In genomic region chr12:8954161-8954561, GRCm38 (mm10) we compare ENCODE assay signal across 24 mouse cellular contexts. TPM values are rescaled to one million over a fixed set of nuclear protein-coding genes. Genes with fewer than 3 reads are reported as not detected.
DNase-seq lines count a peak whose midpoint lies in the region; ATAC-seq and TF ChIP-seq lines count a peak whose summit lies in the region.
"Had no signal": no experiment of that assay in that cellular context is flagged by ENCODE, and none has a peak within 500 bp of the region (broad histone marks: within the 10 kb centered on the region; RNA-seq: fewer than 3 reads in every experiment).

No protein-coding gene starts in this region.

- no peak for TF ChIP-seq EP300 in stomach, postnatal 0 days (optimal IDR thresholded peaks at IDR 0.05)

- no peak for TF ChIP-seq CTCF in stomach, postnatal 0 days (IDR thresholded peaks at IDR 0.05; ENCODE audit: low read depth)

- peaks cover 21% of the 10 kb centered on the region for H3K4me1 ChIP-seq in limb, embryonic 13.5 days
- H3K4me1 ChIP-seq in lung, embryonic 16.5 days (replicated peaks; ENCODE audit: control insufficient read depth, insufficient read depth, low read length) = no peaks in the 10 kb centered on the region
- no peaks in the 10 kb centered on the region for H3K4me1 ChIP-seq in stomach, postnatal 0 days (replicated peaks; ENCODE audit: control insufficient read depth, insufficient read depth)
- H3K4me1 ChIP-seq: hindbrain, embryonic 15.5 days; intestine, embryonic 15.5 days; liver, embryonic 13.5 days; midbrain, embryonic 13.5 days; neural tube, embryonic 13.5 days had no signal

- H3K4me2 ChIP-seq in limb, embryonic 13.5 days (replicated peaks) = peak overlapping the region; percentile 21; the same call in 1 of the 2 replicates
- peak overlapping the region; percentile 14; the same call in 1 of the 2 replicates for H3K4me2 ChIP-seq in lung, embryonic 16.5 days (ENCODE audit: low read depth, low read length)
- no peak overlapping the region for H3K4me2 ChIP-seq in stomach, postnatal 0 days (replicated peaks; ENCODE audit: low read depth)
- H3K4me2 ChIP-seq: heart, embryonic 12.5 days; hindbrain, embryonic 15.5 days; intestine, embryonic 15.5 days; liver, embryonic 13.5 days; midbrain, embryonic 13.5 days; neural tube, embryonic 13.5 days had no signal

- no peak overlapping the region for H3K9ac ChIP-seq in limb, embryonic 13.5 days
- no peak overlapping the region for H3K9ac ChIP-seq in lung, embryonic 16.5 days (ENCODE audit: low read length)
- H3K9ac ChIP-seq in stomach, postnatal 0 days (ENCODE audit: low read length) = no peak overlapping the region
- H3K9ac ChIP-seq: heart, embryonic 12.5 days; hindbrain, embryonic 15.5 days; intestine, embryonic 15.5 days; liver, embryonic 13.5 days; midbrain, embryonic 13.5 days; neural tube, embryonic 13.5 days had no signal

- peak overlapping the region; percentile 86 for H3K27ac ChIP-seq in limb, embryonic 13.5 days
- H3K27ac ChIP-seq in lung, embryonic 16.5 days (ENCODE audit: low read length) = peak overlapping the region; percentile 85
- H3K27ac ChIP-seq in stomach, postnatal 0 days (replicated peaks) = no peak overlapping the region
- H3K27ac ChIP-seq: forebrain, embryonic 10.5 days; hindbrain, embryonic 15.5 days; intestine, embryonic 15.5 days; liver, embryonic 13.5 days; midbrain, embryonic 13.5 days; neural tube, embryonic 13.5 days had no signal

- peak; percentile 83 for DNase-seq in fibroblast of lung, adult 2 months (ENCODE audit: low read depth)
- DNase-seq in stomach, postnatal 0 days (ENCODE audit: low spot score) = peak; percentile 69
- no peak for DNase-seq in frontal cortex, postnatal 14 days (ENCODE audit: low spot score in 2 of 2)
- DNase-seq in left cerebral cortex, adult 18-20 months (ENCODE audit: low spot score in 2 of 2) = no peak
- no peak for DNase-seq in left cerebral cortex, adult 9 months (ENCODE audit: low spot score in 2 of 2)
- DNase-seq: adrenal gland, adult 8-10 months; cerebellum, adult 9-10 months; heart, postnatal 14 days; liver, embryonic 13.5 days; thymus, postnatal 36 days had no signal

- no peaks in the 10 kb centered on the region for H3K27me3 ChIP-seq in limb, embryonic 13.5 days
- H3K27me3 ChIP-seq in lung, embryonic 16.5 days (ENCODE audit: control insufficient read depth, insufficient read depth, low read depth, low read length) = no peaks in the 10 kb centered on the region; the same call in 1 of the 2 replicates
- no peaks in the 10 kb centered on the region for H3K27me3 ChIP-seq in stomach, postnatal 0 days (ENCODE audit: control insufficient read depth, insufficient read depth, low read length)
- H3K27me3 ChIP-seq: heart, embryonic 12.5 days; hindbrain, embryonic 15.5 days; intestine, embryonic 15.5 days; Patski had no signal

- no peak overlapping the region for H3K4me3 ChIP-seq in limb, embryonic 13.5 days
- no peak overlapping the region for H3K4me3 ChIP-seq in lung, embryonic 16.5 days (ENCODE audit: low read length)
- no peak overlapping the region for H3K4me3 ChIP-seq in stomach, postnatal 0 days (ENCODE audit: low read depth, low read length)
- H3K4me3 ChIP-seq: forebrain, embryonic 10.5 days; heart, embryonic 12.5 days; hindbrain, embryonic 15.5 days; intestine, embryonic 15.5 days; liver, embryonic 13.5 days; midbrain, embryonic 13.5 days; neural tube, embryonic 13.5 days had no signal

- 33% methylated on average over 9 of the region's 9 CpGs for WGBS in limb, embryonic 13.5 days
- WGBS in lung, embryonic 16.5 days = 49% methylated on average over 9 of the region's 9 CpGs
- 51% methylated on average over 9 of the region's 9 CpGs for WGBS in stomach, postnatal 0 days

- H3K36me3 ChIP-seq in limb, embryonic 13.5 days = no peaks in the 10 kb centered on the region
- no peaks in the 10 kb centered on the region for H3K36me3 ChIP-seq in lung, embryonic 16.5 days (ENCODE audit: control insufficient read depth, insufficient read depth, low read length)
- no peaks in the 10 kb centered on the region for H3K36me3 ChIP-seq in stomach, postnatal 0 days (ENCODE audit: control insufficient read depth, insufficient read depth, low read length)
- H3K36me3 ChIP-seq: forebrain, embryonic 10.5 days; heart, embryonic 12.5 days; hindbrain, embryonic 15.5 days; intestine, embryonic 15.5 days; liver, embryonic 13.5 days; midbrain, embryonic 13.5 days; neural tube, embryonic 13.5 days had no signal

- no peaks in the 10 kb centered on the region for H3K9me3 ChIP-seq in limb, embryonic 13.5 days
- no peaks in the 10 kb centered on the region; the same call in 1 of the 2 replicates for H3K9me3 ChIP-seq in lung, embryonic 16.5 days (ENCODE audit: control insufficient read depth, low read length)
- no peaks in the 10 kb centered on the region for H3K9me3 ChIP-seq in stomach, postnatal 0 days (ENCODE audit: control insufficient read depth, low read length)
- H3K9me3 ChIP-seq: forebrain, embryonic 10.5 days; hindbrain, embryonic 15.5 days; intestine, embryonic 15.5 days; liver, embryonic 13.5 days; midbrain, embryonic 13.5 days; neural tube, embryonic 13.5 days had no signal

- ATAC-seq in limb, embryonic 13.5 days (ENCODE audit: low FRiP score, low read depth) = peak; percentile 87
- ATAC-seq in lung, embryonic 16.5 days (ENCODE audit: low read depth) = peak; percentile 77
- peak; percentile 68 for ATAC-seq in stomach, postnatal 0 days (ENCODE audit: low FRiP score, low TSS enrichment)
- ATAC-seq: intestine, embryonic 15.5 days; midbrain, embryonic 13.5 days; Patski had no signal

RNA-seq across cellular contexts. Expression of gene Matn3, which starts 6.4 kb away (rescaled TPM):
- polyA plus RNA-seq in limb, embryonic 13.5 days (2015; fragmentation: Nextera tagmentation; extraction: Ambion mirVana) = 31.5 and 36.3 TPM in 2 replicates
- polyA plus RNA-seq in lung, embryonic 16.5 days (2015; fragmentation: Nextera tagmentation; extraction: Ambion mirVana) = 3.3 and 3.7 TPM in 2 replicates
- polyA plus RNA-seq in stomach, postnatal 0 days (2015; fragmentation: Nextera tagmentation; extraction: Ambion mirVana) = 0.18 and 0.27 TPM in 2 replicates
- under 1 TPM in 1 of 2 experiments, not detected in 1; 0.12 TPM for total RNA-seq in left cerebral cortex, adult 18-20 months (2021)
- total RNA-seq: adrenal gland, adult 8-10 months; common myeloid progenitor, adult 5-6 weeks; granulocyte monocyte progenitor cell, adult 5-6 weeks; heart, postnatal 14 days; layer of hippocampus, postnatal 14 days; megakaryocyte, adult 5-6 weeks had no signal
- polyA plus RNA-seq: large intestine, adult 2 months had no signal

RNA-seq across cellular contexts. Expression of gene Wdr35, which starts 19.5 kb away (rescaled TPM):
- 28.6 and 29.9 TPM in 2 replicates for polyA plus RNA-seq in limb, embryonic 13.5 days (2015; fragmentation: Nextera tagmentation; extraction: Ambion mirVana)
- polyA plus RNA-seq in lung, embryonic 16.5 days (2015; fragmentation: Nextera tagmentation; extraction: Ambion mirVana) = 21.5 and 22.1 TPM in 2 replicates
- 3.9 and 4.8 TPM in 2 replicates for polyA plus RNA-seq in stomach, postnatal 0 days (2015; fragmentation: Nextera tagmentation; extraction: Ambion mirVana)
- 10 to 100 TPM; 43.6 to 47.1 TPM for total RNA-seq in left cerebral cortex, adult 18-20 months (2021)

RNA-seq across cellular contexts. Expression of gene Laptm4a, which starts 32.7 kb away (rescaled TPM):
- polyA plus RNA-seq in limb, embryonic 13.5 days (2015; fragmentation: Nextera tagmentation; extraction: Ambion mirVana) = 391 and 410 TPM in 2 replicates
- 334 and 336 TPM in 2 replicates for polyA plus RNA-seq in lung, embryonic 16.5 days (2015; fragmentation: Nextera tagmentation; extraction: Ambion mirVana)
- polyA plus RNA-seq in stomach, postnatal 0 days (2015; fragmentation: Nextera tagmentation; extraction: Ambion mirVana) = 299 and 327 TPM in 2 replicates
- 100 to 1,000 TPM; 184 to 192 TPM for total RNA-seq in left cerebral cortex, adult 18-20 months (2021)

Comparison
In these comparisons a context has a peak if more than half of its experiments do, and no peak if none do; other contexts are left out.
1. DNase-seq: peak in fibroblast of lung, adult 2 months (single experiment) and stomach, postnatal 0 days (single experiment); none in frontal cortex, postnatal 14 days (0 of 2), left cerebral cortex, adult 18-20 months (0 of 2) and left cerebral cortex, adult 9 months (0 of 2).
2. Peak in every context shown above with its lines, with median percentiles within 50 percentile points of each other: ATAC-seq.